Mouse (Mus musculus) G1E (cell line): ENCODE results near the gene Adamts8. TPM values are rescaled to one million over a fixed set of nuclear protein-coding genes. Genes with fewer than 3 reads are reported as not detected.

ENCODE experiments used
- ATAC-seq: 2 replicates; pipeline ENCODE4 v1.8.0; 2016; ENCODE audit warnings: mild to moderate bottlenecking; ENCODE audit not compliant: insufficient number of reproducible peaks, poor library complexity, low FRiP score, severe bottlenecking; ENCODE audit errors: extremely low read depth
- DNase-seq: peaks from one replicate; pipeline ENCODE4 v3.0.0; 2012; ENCODE audit warnings: low spot score
- H3K27me3 ChIP-seq: 2 replicates; pipeline ENCODE4 v1.6.1; 2012; ENCODE audit warnings: mild to moderate bottlenecking, low read length, inconsistent platforms; ENCODE audit not compliant: insufficient read depth
- H3K36me3 ChIP-seq: replicated peaks from 2 replicates; pipeline ENCODE3; 2012; ENCODE audit warnings: mild to moderate bottlenecking, inconsistent platforms
- H3K4me1 ChIP-seq: 2 replicates; pipeline ENCODE4 v1.6.1; 2012; ENCODE audit warnings: low read depth, low read length, inconsistent platforms, mixed read lengths; ENCODE audit not compliant: insufficient read depth
- H3K4me3 ChIP-seq: 2 replicates; pipeline ENCODE4 v1.5.1; 2012; ENCODE audit warnings: low read depth, mild to moderate bottlenecking, inconsistent platforms, low read length, moderate library complexity, mixed read lengths
- H3K9me3 ChIP-seq: replicated peaks from 2 replicates; pipeline ENCODE4 v1.6.1; 2012; ENCODE audit warnings: inconsistent platforms
- CTCF ChIP-seq: IDR thresholded peaks from 2 replicates; pipeline ENCODE4 v1.5.1; 2012; ENCODE audit warnings: low read depth, low read length, inconsistent platforms, mixed read lengths
- GATA1 ChIP-seq: IDR thresholded peaks from 2 replicates; pipeline ENCODE4 v1.6.1; 2012; ENCODE audit warnings: borderline replicate concordance, low read length, inconsistent platforms, mixed read lengths
- GATA2 ChIP-seq: IDR thresholded peaks from 2 replicates; pipeline ENCODE4 v1.6.1; 2012; ENCODE audit warnings: low read depth, low read length, inconsistent platforms, borderline replicate concordance
- POLR2AphosphoS5 ChIP-seq: IDR thresholded peaks from 2 replicates; pipeline ENCODE4 v1.6.1; 2012; ENCODE audit warnings: low read depth, low read length, inconsistent platforms; ENCODE audit not compliant: insufficient replicate concordance
- TAL1 ChIP-seq: conservative IDR thresholded peaks from 2 replicates; pipeline ENCODE4 v1.6.1; 2012; ENCODE audit warnings: low read depth, low read length, inconsistent platforms, mixed read lengths
- polyA plus RNA-seq: library from polyadenylated mRNA; stranded (reverse); fragments of >175 nt; gene quantifications from 2 replicates; pipeline ENCODE4 v1.2.3, GENCODE M21; 2012
- total RNA-seq, 2 experiments: library from RNA; stranded (forward) in 1 of 2; stranded (reverse) in 1 of 2; fragments of 200-1000 nt in 1 of 2; fragments of >200 nt in 1 of 2; fragmentation: Nextera tagmentation in 1 of 2; gene quantifications; 2 replicates each; pipeline ENCODE4 v1.2.3; 2014 to 2017

Adamts8 gene
- total and polyA plus RNA-seq, 3 experiments, result not detected

DNA sequence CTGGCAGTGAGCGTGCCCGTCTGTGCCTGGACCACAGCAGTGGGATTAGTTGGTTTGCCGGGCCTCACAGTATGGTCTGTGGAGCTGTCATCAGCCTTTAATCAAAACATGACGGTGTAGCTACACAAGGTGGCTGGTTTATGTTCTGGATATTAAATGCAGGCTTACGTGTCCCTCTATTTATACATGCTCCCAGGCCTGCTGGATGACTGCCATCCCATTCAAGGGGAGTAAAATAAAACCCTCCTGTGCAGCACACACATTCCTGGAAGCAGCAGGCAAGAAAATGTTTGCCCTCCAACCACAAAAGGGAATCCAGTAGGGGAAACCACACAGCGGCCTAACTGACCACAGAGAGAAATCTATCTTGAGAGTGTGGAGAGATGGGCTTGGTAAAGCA, 43.4 kb downstream of the Adamts8 start:
- ATAC-seq, result no peak
- H3K4me3 ChIP-seq, result no peak overlapping the region
- no peak for DNase-seq
- TF ChIP-seq GATA1, result no peak
- H3K9me3 ChIP-seq, result no peaks in the 10 kb centered on the region
- no peaks in the 10 kb centered on the region for H3K36me3 ChIP-seq
- peaks cover 2% of the 10 kb centered on the region; the same call in 1 of the 2 replicates for H3K27me3 ChIP-seq
- H3K4me1 ChIP-seq, result peaks cover 2% of the 10 kb centered on the region; the same call in 1 of the 2 replicates

DNA sequence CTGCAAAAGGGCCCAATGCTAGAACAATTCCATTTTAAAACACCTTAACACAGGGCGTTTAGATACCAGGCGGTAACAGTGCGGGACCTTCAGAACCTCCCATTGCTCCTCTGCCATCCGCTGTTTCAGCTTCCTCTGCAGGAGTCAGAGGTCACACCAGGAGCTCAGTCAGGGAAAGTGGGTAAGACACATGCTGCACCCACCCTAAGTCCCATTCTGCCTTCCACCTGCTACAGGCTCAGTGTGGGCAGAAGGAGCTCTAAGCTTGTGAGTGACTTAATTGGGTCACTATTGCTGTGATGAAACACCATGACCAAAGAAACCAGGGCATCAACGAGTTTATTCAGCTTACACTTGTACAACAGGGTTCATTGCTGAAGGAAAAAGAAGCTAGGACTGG, 50.7 kb downstream of the Adamts8 start:
- H3K4me1 ChIP-seq, result no peaks in the 10 kb centered on the region
- H3K9me3 ChIP-seq, result no peaks in the 10 kb centered on the region
- TF ChIP-seq POLR2AphosphoS5 (no peak), TAL1 (no peak), GATA2 (no peak), GATA1 (no peak), CTCF (no peak)
- ATAC-seq (no peak), DNase-seq (no peak)
- H3K4me3 ChIP-seq, result no peak overlapping the region
- peaks cover 8% of the 10 kb centered on the region; the same call in 1 of the 2 replicates for H3K27me3 ChIP-seq
- no peaks in the 10 kb centered on the region for H3K36me3 ChIP-seq

- ATAC-seq (no peak), DNase-seq (no peak)
- peaks cover 5% of the 10 kb centered on the region; the same call in 1 of the 2 replicates for H3K27me3 ChIP-seq
Observed at GRCm38 (mm10) chr9:30996590-30997562, 54.5 kb downstream of the Adamts8 start.

GRCm38 (mm10) chr9:31000641-31001040, 58.3 kb downstream of the Adamts8 start:
- ATAC-seq (no peak), DNase-seq (no peak)
- TF ChIP-seq TAL1 (no peak), GATA2 (no peak), POLR2AphosphoS5 (no peak), CTCF (no peak), GATA1 (no peak)
- no peaks in the 10 kb centered on the region for H3K4me1 ChIP-seq
- no peaks in the 10 kb centered on the region for H3K36me3 ChIP-seq
- 0 out of 2 replicates have a peak, but pooled peaks cover under 1% of the 10 kb centered on the region for H3K27me3 ChIP-seq
- no peaks in the 10 kb centered on the region for H3K9me3 ChIP-seq
- no peak overlapping the region for H3K4me3 ChIP-seq

More at GRCm38 (mm10) chr9:30996590-30997562, 54.5 kb downstream of the Adamts8 start:
- Histone ChIP-seq H3K4me3 (no peak overlapping the region), H3K9me3 (no peaks in the 10 kb centered on the region), H3K36me3 (no peaks in the 10 kb centered on the region), H3K4me1 (no peaks in the 10 kb centered on the region)
- TF ChIP-seq GATA2, result no peak
- TF ChIP-seq GATA1, result no peak
- TF ChIP-seq POLR2AphosphoS5, result no peak
- no peak for TF ChIP-seq TAL1
- no peak for TF ChIP-seq CTCF

GRCm38 (mm10) chr9:31002528-31002927, 60.2 kb downstream of the Adamts8 start:
- no peak for DNase-seq
- no peak for TF ChIP-seq GATA1
- no peak for ATAC-seq
- no peak overlapping the region for H3K4me3 ChIP-seq
- H3K27me3 ChIP-seq, result 0 out of 2 replicates have a peak, but pooled peaks cover 3% of the 10 kb centered on the region
- H3K36me3 ChIP-seq, result no peaks in the 10 kb centered on the region
- no peaks in the 10 kb centered on the region for H3K4me1 ChIP-seq
- no peaks in the 10 kb centered on the region for H3K9me3 ChIP-seq

DNA sequence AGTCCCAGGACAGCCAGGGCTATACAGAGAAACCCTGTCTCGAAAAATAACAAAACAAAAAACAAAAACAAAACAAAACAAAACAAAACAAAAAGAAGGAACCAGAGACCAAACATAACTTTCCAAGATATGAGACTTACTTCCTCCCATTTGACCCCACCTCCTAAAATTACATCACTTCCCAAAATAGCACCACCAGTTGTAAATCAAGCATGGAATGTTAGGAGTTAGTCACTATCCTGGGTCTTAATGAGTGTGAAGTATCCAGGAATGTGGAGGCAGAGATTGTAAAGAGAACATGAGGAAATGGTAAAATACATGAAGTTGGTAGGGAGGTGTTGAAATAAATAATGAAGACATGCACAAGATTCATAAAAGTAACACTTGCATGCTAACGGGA, 67.0 kb downstream of the Adamts8 start:
- DNase-seq, result no peak
- no peak for ATAC-seq
- no peak for TF ChIP-seq POLR2AphosphoS5
- no peak for TF ChIP-seq TAL1
- no peak for TF ChIP-seq GATA1
- TF ChIP-seq GATA2, result no peak
- TF ChIP-seq CTCF, result no peak

More for the DNA sequence above, 67.0 kb downstream of the Adamts8 start:
- H3K27me3 ChIP-seq, result peaks cover 12% of the 10 kb centered on the region
- no peaks in the 10 kb centered on the region for H3K36me3 ChIP-seq
- H3K4me1 ChIP-seq, result no peaks in the 10 kb centered on the region
- no peak overlapping the region for H3K4me3 ChIP-seq
- no peaks in the 10 kb centered on the region for H3K9me3 ChIP-seq
